Mouse (Mus musculus): ENCODE measurements around the gene Ccdc33. TPM values are rescaled to one million over a fixed set of nuclear protein-coding genes. Genes with fewer than 3 reads are reported as not detected.

Gene Ccdc33
- polyA plus RNA-seq, 1 experiment from 2014 or later: 0.07 TPM

DNA sequence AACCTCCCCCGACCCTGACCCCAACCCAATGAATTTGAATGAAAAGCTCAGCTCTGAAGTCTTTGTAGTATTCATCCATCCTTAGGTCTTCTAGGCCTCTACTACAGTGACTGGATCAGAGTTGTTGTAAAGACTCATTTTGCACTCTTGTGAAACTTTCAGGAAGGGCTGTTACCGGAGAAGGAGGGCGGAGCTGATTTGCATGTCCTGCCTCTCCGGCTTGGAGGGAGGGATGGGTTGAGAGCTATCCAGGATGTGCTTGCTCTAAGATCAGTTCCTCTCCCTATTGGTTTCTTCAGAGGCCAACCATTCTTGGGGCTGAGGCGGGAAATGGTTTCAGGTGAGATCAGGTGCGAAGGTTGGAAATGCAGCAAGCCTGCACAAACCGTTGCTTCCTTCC is 107.6 kb downstream of the Ccdc33 start:
- Histone ChIP-seq H3K4me2 (no peak overlapping the region), H3K36me3 (no peaks in the 10 kb centered on the region), H3K27ac (replicated peaks) (no peak overlapping the region), H3K9ac (no peak overlapping the region), H3K9me3 (no peaks in the 10 kb centered on the region), H3K4me1 (peaks cover 28% of the 10 kb centered on the region), H3K27me3 (replicated peaks) (0 out of 2 replicates have a peak, but pooled peaks cover 6% of the 10 kb centered on the region), H3K4me3 (no peak overlapping the region)
- 42% methylated on average over 7 of the region's 7 CpGs for WGBS
- no peak for ATAC-seq (ENCODE audit: extremely low read depth, insufficient number of reproducible peaks, low FRiP score, low TSS enrichment)

DNA sequence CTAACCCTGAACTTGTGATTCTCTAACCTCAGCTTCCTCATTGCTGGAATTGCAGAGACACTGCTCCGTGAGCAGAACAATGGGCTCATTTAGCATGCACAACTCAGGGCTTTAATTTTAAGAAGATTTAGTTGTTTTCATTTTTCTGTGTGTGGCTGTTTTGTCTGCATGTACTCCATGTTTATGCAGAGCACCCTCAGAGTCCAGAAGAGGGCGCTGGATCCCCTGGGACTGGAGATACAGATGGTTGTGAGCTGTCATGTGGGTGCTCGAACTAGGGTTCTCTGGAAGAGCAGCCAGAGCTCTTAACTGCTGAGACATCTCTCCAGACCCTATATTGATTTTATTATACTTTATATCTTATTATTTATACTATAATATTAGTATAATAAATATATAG is 109.0 kb downstream of the Ccdc33 start:
- WGBS: 61% methylated on average over 3 of the region's 3 CpGs
- no peak for ATAC-seq (ENCODE audit: extremely low read depth, insufficient number of reproducible peaks, low FRiP score, low TSS enrichment)
- Histone ChIP-seq H3K36me3 (no peaks in the 10 kb centered on the region), H3K27me3 (replicated peaks) (0 out of 2 replicates have a peak, but pooled peaks cover 3% of the 10 kb centered on the region), H3K27ac (replicated peaks) (peak overlapping the region; percentile 51), H3K9ac (no peak overlapping the region), H3K4me3 (no peak overlapping the region), H3K9me3 (no peaks in the 10 kb centered on the region), H3K4me1 (peaks cover 28% of the 10 kb centered on the region), H3K4me2 (peak overlapping the region; percentile 57)

DNA sequence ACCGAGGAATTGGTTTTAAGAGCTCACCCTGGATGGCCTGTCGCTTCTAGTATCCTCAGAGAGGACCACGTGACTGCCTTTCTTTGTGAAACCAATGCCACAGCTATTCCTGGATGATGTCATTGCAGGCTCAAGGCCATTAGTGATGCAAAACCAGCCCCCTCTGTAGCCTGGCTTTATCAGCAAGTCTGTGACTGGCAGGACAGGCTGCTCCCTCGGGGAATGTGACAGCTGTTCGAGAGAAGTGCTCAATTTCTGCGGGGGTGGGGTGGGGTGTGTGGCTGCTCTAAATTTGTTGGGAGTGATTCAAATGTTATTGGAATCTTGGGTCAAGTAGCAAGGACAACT is 109.6 kb downstream of the Ccdc33 start:
- peak overlapping the region; percentile 8 for H3K4me3 ChIP-seq
- H3K4me1 ChIP-seq: peaks cover 28% of the 10 kb centered on the region
- H3K27ac ChIP-seq (replicated peaks): peak overlapping the region; percentile 79
- peak overlapping the region; percentile 57 for H3K4me2 ChIP-seq
- ATAC-seq (ENCODE audit: extremely low read depth, insufficient number of reproducible peaks, low FRiP score, low TSS enrichment): peak; percentile 55; the same call in 1 of the 2 replicates
- H3K27me3 ChIP-seq (replicated peaks): 0 out of 2 replicates have a peak, but pooled peaks cover 3% of the 10 kb centered on the region
- no peaks in the 10 kb centered on the region for H3K36me3 ChIP-seq
- no peaks in the 10 kb centered on the region for H3K9me3 ChIP-seq
- H3K9ac ChIP-seq: peak overlapping the region; percentile 67
- 3% methylated on average over 6 of the region's 6 CpGs for WGBS

DNA sequence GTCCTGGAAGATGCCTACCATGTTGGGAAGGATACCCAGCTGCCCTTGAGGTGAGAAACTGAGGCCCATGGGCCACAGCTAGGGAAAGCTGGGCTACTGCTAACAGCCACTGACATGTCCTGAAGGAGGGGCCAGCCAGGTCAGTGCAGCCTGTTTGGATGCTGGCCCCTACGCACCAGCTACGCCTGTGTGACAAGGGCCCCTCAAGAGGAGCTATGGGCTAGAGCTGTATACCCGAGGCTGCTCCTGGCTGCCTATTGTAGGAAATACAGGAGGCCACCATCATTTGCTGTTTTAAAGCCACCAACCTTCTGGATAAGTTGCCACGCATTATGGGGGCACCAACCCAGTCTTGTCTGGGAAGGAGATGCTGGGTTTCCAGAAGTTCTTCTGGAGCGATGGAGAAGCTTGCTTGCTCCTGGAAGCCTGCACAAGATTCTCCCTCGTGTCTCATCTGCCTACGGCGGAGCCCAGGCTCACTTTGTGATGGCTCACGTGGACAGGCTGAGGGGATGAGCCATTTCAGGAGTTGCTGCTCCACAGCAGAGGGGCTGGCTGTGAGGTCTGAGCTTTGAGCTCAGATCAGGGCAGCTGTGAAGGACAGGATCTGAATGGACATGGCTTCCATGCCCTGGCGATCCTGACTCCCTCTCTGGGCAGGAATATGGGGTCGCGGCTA is 110.1 kb downstream of the Ccdc33 start:
- Histone ChIP-seq H3K4me3 (peak overlapping the region; percentile 8), H3K36me3 (no peaks in the 10 kb centered on the region), H3K4me1 (peaks cover 28% of the 10 kb centered on the region), H3K4me2 (peak overlapping the region; percentile 57), H3K9ac (peak overlapping the region; percentile 67), H3K27ac (replicated peaks) (peak overlapping the region; percentile 79), H3K9me3 (no peaks in the 10 kb centered on the region), H3K27me3 (replicated peaks) (0 out of 2 replicates have a peak, but pooled peaks cover 3% of the 10 kb centered on the region)
- no peak; the same call in 1 of the 2 replicates for ATAC-seq (ENCODE audit: extremely low read depth, insufficient number of reproducible peaks, low FRiP score, low TSS enrichment)
- 52% methylated on average over 12 of the region's 12 CpGs for WGBS

DNA sequence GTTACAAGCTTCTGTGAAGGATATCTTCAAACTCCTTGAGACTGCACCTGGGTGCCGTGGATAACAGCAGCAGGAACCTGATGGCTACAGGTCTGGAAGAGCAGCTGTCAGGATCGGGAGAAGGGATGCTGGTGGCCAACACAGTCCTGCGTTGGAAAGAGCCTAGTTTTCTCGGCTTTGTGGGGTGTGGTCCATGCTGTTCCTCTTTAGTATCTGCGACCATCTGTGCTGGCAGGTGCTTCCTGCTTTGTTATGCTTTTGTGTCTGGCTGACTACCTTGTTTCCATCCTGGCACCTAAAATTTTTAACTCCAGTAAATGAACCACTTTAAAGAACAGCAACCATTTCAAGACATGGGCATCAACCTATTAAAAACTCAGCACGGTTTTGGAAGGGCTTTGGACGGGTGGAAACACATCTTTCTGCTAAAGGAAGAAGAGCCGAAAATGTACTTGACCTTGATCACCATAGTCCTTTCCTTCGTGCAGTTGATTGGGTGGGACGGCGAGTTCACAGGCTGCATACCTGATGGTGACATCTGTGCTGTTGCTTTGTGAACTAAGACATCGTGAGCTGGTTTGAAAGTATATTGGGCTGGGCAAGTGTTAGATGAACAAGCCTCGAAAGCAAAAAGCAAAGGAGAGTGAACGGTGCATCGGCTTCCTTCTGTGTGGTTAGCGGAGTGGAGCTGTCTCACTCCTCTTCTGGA is 112.7 kb downstream of the Ccdc33 start, which contains the start of gene Cyp11a1:
Gene Cyp11a1, plus strand, starts transcription at position 659 of the 709 bp plus-strand sequence.
- no peak within 1 kb of the TSS for H3K4me2 ChIP-seq
- no peaks in the 10 kb centered on the region for H3K36me3 ChIP-seq
- no peak within 1 kb of the TSS for H3K27ac ChIP-seq (replicated peaks)
- no peak within 1 kb of the TSS for H3K9ac ChIP-seq
- peaks cover 17% of the 10 kb centered on the region for H3K4me1 ChIP-seq
- no peak within 1 kb of the TSS for H3K4me3 ChIP-seq
- ATAC-seq (ENCODE audit: extremely low read depth, insufficient number of reproducible peaks, low FRiP score, low TSS enrichment): no peak
- WGBS: 75% methylated on average over 16 of the region's 16 CpGs
- H3K27me3 ChIP-seq (replicated peaks): peaks cover 10% of the 10 kb centered on the region
- H3K9me3 ChIP-seq: no peaks in the 10 kb centered on the region

DNA sequence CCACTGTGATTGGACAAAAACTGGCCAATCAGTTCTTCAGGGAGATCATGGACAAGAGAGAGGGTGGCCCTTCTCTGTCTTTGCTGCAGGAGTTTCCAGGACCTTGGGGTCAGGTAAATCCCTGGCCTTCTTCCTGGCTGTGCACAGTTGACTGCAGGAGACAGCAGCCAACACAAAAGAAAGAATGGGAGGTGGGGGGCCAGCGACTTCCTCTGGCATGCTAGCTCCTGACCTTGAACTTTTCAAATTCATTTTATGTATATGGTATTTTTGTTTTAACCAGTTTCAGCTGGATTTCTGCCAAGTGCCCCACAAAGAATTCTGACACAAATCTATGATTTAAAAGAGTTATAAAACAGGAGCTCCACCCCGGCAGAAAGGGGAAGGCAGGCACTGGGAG is 115.4 kb downstream of the Ccdc33 start:
- Histone ChIP-seq H3K4me1 (peaks cover 1% of the 10 kb centered on the region), H3K4me3 (no peak overlapping the region), H3K27ac (replicated peaks) (no peak overlapping the region), H3K9me3 (no peaks in the 10 kb centered on the region), H3K27me3 (replicated peaks) (peaks cover 33% of the 10 kb centered on the region), H3K36me3 (no peaks in the 10 kb centered on the region), H3K4me2 (no peak overlapping the region), H3K9ac (no peak overlapping the region)
- ATAC-seq (ENCODE audit: extremely low read depth, insufficient number of reproducible peaks, low FRiP score, low TSS enrichment): no peak
- 51% methylated on average over 2 of the region's 2 CpGs for WGBS

DNA sequence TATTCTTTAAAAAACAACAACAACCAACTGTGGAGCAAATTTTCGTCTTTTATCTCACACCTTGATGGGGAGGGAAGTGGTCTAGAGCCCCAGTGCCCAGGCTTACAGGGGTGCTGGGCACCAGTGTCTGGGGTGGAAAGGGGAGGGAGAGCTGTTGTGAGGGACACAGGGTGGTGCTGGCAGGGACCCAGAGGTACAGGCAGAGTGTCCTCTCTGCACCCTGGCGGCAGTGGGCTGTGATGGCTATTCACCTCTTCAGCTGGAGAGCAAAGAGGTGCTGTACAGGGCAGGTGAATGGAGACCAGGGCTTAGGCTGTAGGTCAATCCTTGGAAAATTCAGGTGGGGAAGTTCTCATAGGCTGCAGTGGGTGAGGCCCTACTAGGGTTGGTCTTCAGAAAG is 118.9 kb downstream of the Ccdc33 start:
- no peaks in the 10 kb centered on the region for H3K36me3 ChIP-seq
- H3K27ac ChIP-seq (replicated peaks): no peak overlapping the region
- no peak overlapping the region for H3K4me3 ChIP-seq
- H3K9ac ChIP-seq: no peak overlapping the region
- peaks cover 8% of the 10 kb centered on the region for H3K4me1 ChIP-seq
- H3K27me3 ChIP-seq (replicated peaks): peaks cover 63% of the 10 kb centered on the region
- no peak overlapping the region for H3K4me2 ChIP-seq
- no peaks in the 10 kb centered on the region for H3K9me3 ChIP-seq
- no peak for ATAC-seq (ENCODE audit: extremely low read depth, insufficient number of reproducible peaks, low FRiP score, low TSS enrichment)
- 37% methylated on average over 2 of the region's 2 CpGs for WGBS

DNA sequence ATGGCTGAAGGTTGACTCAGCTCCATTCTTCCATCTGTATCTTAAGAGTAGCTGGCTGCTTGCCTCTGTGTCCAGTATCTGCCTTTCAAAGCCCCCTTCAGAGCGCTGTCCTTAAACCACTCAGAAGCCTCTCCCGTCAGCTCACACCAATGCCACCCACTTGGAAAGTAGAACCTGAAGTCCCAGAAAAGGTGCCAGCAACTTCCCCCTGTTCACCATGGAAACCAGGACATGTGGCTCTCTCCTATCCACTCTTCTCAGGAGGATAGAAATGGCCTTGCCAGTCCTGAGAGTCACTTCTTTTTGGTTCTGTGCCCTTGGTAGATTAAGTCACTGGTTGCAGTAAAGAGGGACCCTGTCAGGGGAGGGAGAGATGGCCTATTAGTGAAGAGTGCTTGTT is 119.9 kb downstream of the Ccdc33 start:
- Histone ChIP-seq H3K4me3 (no peak overlapping the region), H3K27ac (replicated peaks) (no peak overlapping the region), H3K4me1 (peaks cover 8% of the 10 kb centered on the region), H3K36me3 (no peaks in the 10 kb centered on the region), H3K4me2 (no peak overlapping the region), H3K9me3 (no peaks in the 10 kb centered on the region), H3K27me3 (replicated peaks) (peaks cover 66% of the 10 kb centered on the region), H3K9ac (no peak overlapping the region)
- WGBS: 50% methylated on average over 2 of the region's 2 CpGs
- ATAC-seq (ENCODE audit: extremely low read depth, insufficient number of reproducible peaks, low FRiP score, low TSS enrichment): no peak

DNA sequence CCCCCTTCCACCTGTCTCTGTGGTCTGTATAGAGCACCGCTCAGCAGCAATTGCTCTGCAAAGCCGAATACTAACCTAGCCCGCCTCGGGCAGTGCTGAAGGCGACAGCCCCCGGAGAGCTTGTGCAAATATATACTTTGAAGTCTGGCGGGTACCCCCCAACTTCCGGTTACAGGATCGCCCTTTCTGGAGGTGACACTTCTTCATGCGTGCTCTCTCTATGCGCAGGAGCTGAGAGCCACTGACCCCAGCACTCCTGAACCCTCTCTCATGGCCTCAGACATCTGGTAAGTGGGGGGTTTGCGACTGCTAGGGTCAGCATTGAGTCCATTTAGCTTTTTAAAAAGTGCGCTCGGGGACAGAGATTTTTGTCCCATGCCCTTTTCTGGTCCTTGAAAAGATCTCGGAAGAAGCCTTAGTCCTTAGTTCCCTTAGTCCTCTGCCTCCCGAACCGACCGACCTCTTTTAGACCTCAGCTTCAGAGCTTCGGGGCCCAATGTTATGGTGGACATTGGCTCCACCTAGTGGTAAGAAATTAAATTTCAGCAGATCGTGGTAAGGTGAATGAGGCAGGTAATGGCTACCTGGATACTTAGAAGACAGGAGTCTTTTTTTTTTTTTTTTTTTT is 120.5 kb downstream of the Ccdc33 start:
- no peak for ATAC-seq (ENCODE audit: extremely low read depth, insufficient number of reproducible peaks, low FRiP score, low TSS enrichment)
- Histone ChIP-seq H3K4me1 (peaks cover 8% of the 10 kb centered on the region), H3K36me3 (no peaks in the 10 kb centered on the region), H3K9ac (peak overlapping the region; percentile 68), H3K9me3 (no peaks in the 10 kb centered on the region), H3K4me2 (peak overlapping the region; percentile 72), H3K27me3 (replicated peaks) (peaks cover 66% of the 10 kb centered on the region), H3K4me3 (peak overlapping the region; percentile 42), H3K27ac (replicated peaks) (no peak overlapping the region)
- under 1% methylated on average over 20 of the region's 20 CpGs for WGBS

DNA sequence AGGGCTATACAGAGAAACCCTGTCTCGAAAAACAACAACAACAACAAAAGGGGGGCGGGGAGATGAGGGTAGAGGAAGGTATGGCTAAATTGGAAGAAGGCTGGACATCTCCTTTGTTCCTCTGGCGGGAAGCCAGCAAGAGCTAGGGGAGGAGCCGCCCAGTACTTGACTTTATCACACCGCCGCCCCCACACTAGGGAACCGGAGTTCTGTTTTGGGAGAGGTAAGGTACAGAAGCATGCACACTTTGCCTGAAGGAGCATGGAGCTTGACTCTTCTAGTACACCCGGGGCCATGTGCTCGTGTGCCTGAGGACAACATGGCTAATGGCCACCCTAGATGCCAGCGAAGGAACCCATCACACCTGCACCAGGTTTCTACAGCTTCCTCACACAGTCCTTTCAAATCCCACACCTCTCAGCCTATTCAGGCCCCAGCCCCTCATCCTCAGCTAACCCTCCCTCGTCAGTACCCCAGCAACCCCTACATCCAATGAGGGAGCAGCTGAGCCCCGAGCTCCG is 121.1 kb downstream of the Ccdc33 start:
- H3K4me3 ChIP-seq: peak overlapping the region; percentile 42
- ATAC-seq (ENCODE audit: extremely low read depth, insufficient number of reproducible peaks, low FRiP score, low TSS enrichment): no peak
- no peaks in the 10 kb centered on the region for H3K9me3 ChIP-seq
- peak overlapping the region; percentile 68 for H3K9ac ChIP-seq
- 18% methylated on average over 13 of the region's 13 CpGs for WGBS
- peaks cover 8% of the 10 kb centered on the region for H3K4me1 ChIP-seq
- no peaks in the 10 kb centered on the region for H3K36me3 ChIP-seq
- H3K27ac ChIP-seq (replicated peaks): no peak overlapping the region
- H3K27me3 ChIP-seq (replicated peaks): peaks cover 66% of the 10 kb centered on the region
- H3K4me2 ChIP-seq: peak overlapping the region; percentile 72

DNA sequence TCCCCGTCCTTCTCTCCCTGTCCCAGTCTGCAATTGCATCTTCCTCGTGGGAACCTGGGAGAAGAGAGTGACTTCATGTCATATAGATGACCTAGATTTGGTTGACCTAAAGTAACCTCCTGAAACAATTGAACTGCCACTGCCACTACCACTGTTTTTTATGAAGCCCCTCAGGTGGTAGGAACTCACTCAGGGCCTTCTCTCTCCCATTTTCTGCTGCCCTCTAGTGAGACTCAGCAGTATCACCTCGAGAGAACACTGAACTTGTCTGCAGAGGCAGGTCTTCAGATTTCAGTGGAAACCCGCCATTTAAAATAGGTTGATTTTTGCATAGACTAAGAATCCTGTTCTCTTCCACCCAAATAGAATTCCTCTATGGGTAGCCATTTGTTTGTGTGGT is 123.3 kb downstream of the Ccdc33 start:
- Histone ChIP-seq H3K4me1 (peaks cover 8% of the 10 kb centered on the region), H3K36me3 (no peaks in the 10 kb centered on the region), H3K27me3 (replicated peaks) (peaks cover 56% of the 10 kb centered on the region), H3K9ac (no peak overlapping the region), H3K4me2 (no peak overlapping the region), H3K4me3 (no peak overlapping the region), H3K9me3 (no peaks in the 10 kb centered on the region), H3K27ac (replicated peaks) (no peak overlapping the region)
- WGBS: 31% methylated on average over 4 of the region's 4 CpGs
- no peak for ATAC-seq (ENCODE audit: extremely low read depth, insufficient number of reproducible peaks, low FRiP score, low TSS enrichment)

Data from heart, embryonic 13.5 days (tissue).